ENCODE assay signal across 25 mouse cellular contexts in the genomic region with DNA sequence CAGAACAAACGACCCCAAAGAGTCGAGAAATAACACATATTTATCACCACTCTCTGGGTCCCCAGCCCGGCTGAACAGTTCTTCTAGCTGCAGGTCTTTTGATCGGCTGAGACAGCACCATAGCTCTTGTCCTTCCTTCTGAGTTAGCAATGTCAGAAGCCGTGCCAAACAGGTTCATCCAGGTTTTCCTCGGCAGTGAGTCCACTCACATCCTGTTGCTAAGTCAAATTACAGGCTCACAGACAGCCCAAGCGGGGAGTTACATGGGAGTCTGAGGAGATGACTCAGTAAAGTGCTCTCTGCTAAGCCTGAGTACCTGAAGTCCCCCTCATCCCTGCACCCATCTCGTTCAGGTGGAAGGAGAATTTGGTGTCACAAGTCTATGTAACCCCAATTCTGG. TPM values are rescaled to one million over a fixed set of nuclear protein-coding genes. Genes with fewer than 3 reads are reported as not detected.
A peak's percentile ranks its signal among the peaks of the same experiment; 100 is the strongest.
DNase-seq lines count a peak whose midpoint lies in the region; ATAC-seq and TF ChIP-seq lines count a peak whose summit lies in the region.
"Had no signal": no experiment of that assay in that cellular context is flagged by ENCODE, and none has a peak within 500 bp of the region (broad histone marks: within the 10 kb centered on the region; RNA-seq: fewer than 3 reads in every experiment).

No protein-coding gene starts in this region.

- no peaks in the 10 kb centered on the region for H3K36me3 ChIP-seq in lung, postnatal 0 days (ENCODE audit: insufficient read depth, low read length)
- no peaks in the 10 kb centered on the region for H3K36me3 ChIP-seq in stomach, postnatal 0 days (ENCODE audit: control insufficient read depth, insufficient read depth, low read length)
- H3K36me3 ChIP-seq: embryonic facial prominence, embryonic 12.5 days; forebrain, embryonic 12.5 days; heart, embryonic 15.5 days; hindbrain, embryonic 10.5 days had no signal

- H3K4me1 ChIP-seq in lung, postnatal 0 days (ENCODE audit: insufficient read depth, low read depth, low read length): 0 out of 2 replicates have a peak, but pooled peaks cover 4% of the 10 kb centered on the region
- H3K4me1 ChIP-seq in lung, adult 2 months (ENCODE audit: control insufficient read depth, insufficient read depth, low read length): peaks cover 4% of the 10 kb centered on the region; the same call in 1 of the 2 replicates
- no peaks in the 10 kb centered on the region for H3K4me1 ChIP-seq in stomach, postnatal 0 days (replicated peaks; ENCODE audit: control insufficient read depth, insufficient read depth)
- H3K4me1 ChIP-seq: embryonic facial prominence, embryonic 12.5 days had no signal

- DNase-seq in heart, adult 11 months: peak; percentile 78
- no peak for DNase-seq in heart, postnatal 25 days (ENCODE audit: low spot score)
- peak; percentile 24 for DNase-seq in lung, postnatal 0 days (ENCODE audit: low spot score)
- DNase-seq in lung, adult 2 months: no peak
- peak; percentile 47 for DNase-seq in urinary bladder, postnatal 25 days (ENCODE audit: low spot score)
- DNase-seq in urinary bladder, postnatal 10 days (ENCODE audit: low spot score): no peak
- peak; percentile 32 for DNase-seq in stomach, postnatal 0 days (ENCODE audit: low spot score)
- DNase-seq: adrenal gland, postnatal 14 days; cerebellum, adult 18-20 months; cerebellum, adult 9-11 months; cerebellum, postnatal 36 days; embryo, embryonic 11 days; gastrocnemius, postnatal 10 days; heart, adult 2 months; heart, postnatal 14 days had no signal

- no peaks in the 10 kb centered on the region for H3K27me3 ChIP-seq in lung, postnatal 0 days (replicated peaks; ENCODE audit: insufficient read depth, low read length)
- H3K27me3 ChIP-seq in stomach, postnatal 0 days (ENCODE audit: control insufficient read depth, insufficient read depth, low read length): no peaks in the 10 kb centered on the region
- H3K27me3 ChIP-seq: CH12.LX; embryonic facial prominence, embryonic 12.5 days; heart, embryonic 15.5 days had no signal

- no peak for TF ChIP-seq POLR2A in lung, adult 2 months (IDR thresholded peaks at IDR 0.05; ENCODE audit: borderline replicate concordance, extremely low read depth, low read depth, low read length)

- H3K4me3 ChIP-seq in lung, postnatal 0 days (ENCODE audit: low read depth, low read length): no peak overlapping the region
- no peak overlapping the region for H3K4me3 ChIP-seq in lung, adult 2 months (replicated peaks; ENCODE audit: extremely low read depth, low read depth, low read length)
- no peak overlapping the region for H3K4me3 ChIP-seq in stomach, postnatal 0 days (ENCODE audit: low read depth, low read length)
- H3K4me3 ChIP-seq: embryonic facial prominence, embryonic 12.5 days; forebrain, embryonic 12.5 days; heart, adult 2 months; heart, embryonic 15.5 days; hindbrain, embryonic 10.5 days had no signal

- no peak overlapping the region for H3K4me2 ChIP-seq in lung, postnatal 0 days (replicated peaks; ENCODE audit: low read depth, low read length)
- H3K4me2 ChIP-seq in stomach, postnatal 0 days (replicated peaks; ENCODE audit: low read depth): no peak overlapping the region
- H3K4me2 ChIP-seq: embryonic facial prominence, embryonic 12.5 days; forebrain, embryonic 12.5 days; heart, embryonic 11.5 days; heart, embryonic 15.5 days; hindbrain, embryonic 14.5 days had no signal

- no peak for TF ChIP-seq EP300 in lung, postnatal 0 days (IDR thresholded peaks at IDR 0.05)
- no peak for TF ChIP-seq EP300 in stomach, postnatal 0 days (optimal IDR thresholded peaks at IDR 0.05)

- no peaks in the 10 kb centered on the region for H3K9me3 ChIP-seq in lung, postnatal 0 days (ENCODE audit: low read length)
- H3K9me3 ChIP-seq in stomach, postnatal 0 days (ENCODE audit: control insufficient read depth, low read length): no peaks in the 10 kb centered on the region
- H3K9me3 ChIP-seq: embryonic facial prominence, embryonic 12.5 days; forebrain, embryonic 12.5 days; heart, embryonic 15.5 days; hindbrain, embryonic 10.5 days had no signal

- 43% methylated on average over 8 of the region's 8 CpGs for WGBS in lung, postnatal 0 days
- WGBS in lung, adult 2 months: 54% methylated on average over 8 of the region's 8 CpGs
- 36% methylated on average over 8 of the region's 8 CpGs for WGBS in stomach, postnatal 0 days

- no peak overlapping the region for H3K27ac ChIP-seq in lung, postnatal 0 days (ENCODE audit: low read length)
- H3K27ac ChIP-seq in stomach, postnatal 0 days (replicated peaks): no peak overlapping the region
- H3K27ac ChIP-seq: embryonic facial prominence, embryonic 12.5 days; forebrain, embryonic 12.5 days; heart, adult 2 months; heart, embryonic 15.5 days; hindbrain, embryonic 10.5 days; hindbrain, embryonic 14.5 days had no signal

- TF ChIP-seq CTCF in lung, postnatal 0 days (IDR thresholded peaks at IDR 0.05): no peak
- no peak for TF ChIP-seq CTCF in lung, adult 2 months (IDR thresholded peaks at IDR 0.05; ENCODE audit: insufficient read depth, low read length)
- TF ChIP-seq CTCF in stomach, postnatal 0 days (IDR thresholded peaks at IDR 0.05; ENCODE audit: low read depth): no peak

- intact Hi-C loops in heart, postnatal 25 days (cut with DNase I): loop anchor here (10.0 kb wide), 1 partner anchor 590 kb away; no protein-coding TSS in a partner anchor

- no peak for ATAC-seq in lung, postnatal 0 days
- no peak for ATAC-seq in stomach, postnatal 0 days (ENCODE audit: low FRiP score, low TSS enrichment)
- ATAC-seq: activated CD4-positive, CD25-positive, alpha-beta regulatory T cell, adult 4 months; forebrain, embryonic 16.5 days; Patski had no signal

- no peak overlapping the region for H3K9ac ChIP-seq in lung, postnatal 0 days (replicated peaks; ENCODE audit: low read depth)
- no peak overlapping the region for H3K9ac ChIP-seq in stomach, postnatal 0 days (ENCODE audit: low read length)
- H3K9ac ChIP-seq: embryonic facial prominence, embryonic 12.5 days; forebrain, embryonic 12.5 days; heart, embryonic 15.5 days; hindbrain, embryonic 14.5 days had no signal

RNA-seq across cellular contexts. Expression of a gene that starts 1.6 kb away (rescaled TPM):
- total RNA-seq in heart, postnatal 25 days (2021): under 1 TPM; 0.34 TPM
- 3.2 and 4.7 TPM in 2 replicates for polyA plus RNA-seq in lung, postnatal 0 days (2015; fragmentation: Nextera tagmentation; extraction: Ambion mirVana)
- 1.3 and 1.5 TPM in 2 replicates for polyA plus RNA-seq in lung, adult 2 months (2012; rRNA removed)
- polyA plus RNA-seq in stomach, postnatal 0 days (2015; fragmentation: Nextera tagmentation; extraction: Ambion mirVana): 1.5 and 1.6 TPM in 2 replicates

RNA-seq across cellular contexts. Expression of a gene that starts 50.5 kb away (rescaled TPM):
- total RNA-seq in heart, postnatal 25 days (2021): 100 to 1,000 TPM; 233 to 243 TPM
- 640 and 655 TPM in 2 replicates for polyA plus RNA-seq in lung, postnatal 0 days (2015; fragmentation: Nextera tagmentation; extraction: Ambion mirVana)
- polyA plus RNA-seq in lung, adult 2 months (2012; rRNA removed): 46.2 and 80.1 TPM in 2 replicates
- 968 and 971 TPM in 2 replicates for polyA plus RNA-seq in stomach, postnatal 0 days (2015; fragmentation: Nextera tagmentation; extraction: Ambion mirVana)

Comparison
In these comparisons a context has a peak if more than half of its experiments do, and no peak if none do; other contexts are left out.
1. DNase-seq: peak in heart, adult 11 months (single experiment), lung, postnatal 0 days (single experiment), urinary bladder, postnatal 25 days (single experiment) and stomach, postnatal 0 days (single experiment); none in heart, postnatal 25 days (single experiment), lung, adult 2 months (single experiment) and urinary bladder, postnatal 10 days (single experiment).